29 mouse cellular contexts compared by ENCODE assay signal in the genomic region with DNA sequence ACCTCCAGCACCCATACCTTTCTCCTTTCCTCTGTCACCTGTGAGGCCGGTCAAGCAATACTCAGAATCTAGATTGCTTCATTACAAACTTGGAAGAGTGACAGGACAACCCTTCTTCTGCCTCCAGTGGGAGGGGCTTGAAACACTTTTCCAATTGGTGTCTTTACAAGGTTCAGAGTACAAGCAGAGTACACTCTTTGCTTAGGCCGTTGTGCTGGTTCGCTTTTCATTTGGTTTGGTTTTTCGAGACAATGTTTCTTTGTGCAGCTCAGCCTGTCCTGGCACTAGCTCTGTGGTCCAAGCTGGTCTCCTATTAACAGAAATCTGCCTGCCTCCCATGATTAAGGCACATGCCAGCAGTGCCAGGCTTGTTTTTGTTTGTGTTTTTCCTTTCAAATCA. TPM values are rescaled to one million over a fixed set of nuclear protein-coding genes. Genes with fewer than 3 reads are reported as not detected.
DNase-seq lines count a peak whose midpoint lies in the region; ATAC-seq and TF ChIP-seq lines count a peak whose summit lies in the region.
"Had no signal": no experiment of that assay in that cellular context is flagged by ENCODE, and none has a peak within 500 bp of the region (broad histone marks: within the 10 kb centered on the region; RNA-seq: fewer than 3 reads in every experiment).

No protein-coding gene starts in this region.

- no peak; the same call in 1 of the 2 replicates for ATAC-seq in kidney, embryonic 16.5 days (ENCODE audit: low FRiP score, low TSS enrichment)
- no peak for ATAC-seq in lung, postnatal 0 days
- ATAC-seq: activated CD4-positive, CD25-positive, alpha-beta regulatory T cell, adult 4 months; forebrain, embryonic 15.5 days; midbrain, embryonic 13.5 days had no signal

- DNase-seq in kidney, adult 2 months = peak; percentile 94
- DNase-seq in lung, postnatal 25 days (ENCODE audit: low spot score) = peak; percentile 50
- DNase-seq in lung, postnatal 0 days (ENCODE audit: low spot score) = no peak
- DNase-seq in kidney, postnatal 25 days = peak; percentile 52 to 68
- peak; percentile 40 for DNase-seq in yolk sac, embryonic 10.5 days (ENCODE audit: low spot score)
- no peak for DNase-seq in cerebellum, adult 11 months
- DNase-seq: adrenal gland, postnatal 10 days; cerebellum, adult 8-10 months; cerebellum, postnatal 36 days; layer of hippocampus, postnatal 36 days; lung, postnatal 14 days; retina, postnatal 1 day; right cerebral cortex, postnatal 25 days; spleen, adult 18-20 months; thymus, postnatal 36 days had no signal

- no peak for TF ChIP-seq CTCF in kidney, adult 2 months (conservative IDR thresholded peaks at IDR 0.05; ENCODE audit: insufficient read depth, insufficient read length, low read depth, low read length)
- TF ChIP-seq CTCF in lung, postnatal 0 days (IDR thresholded peaks at IDR 0.05) = no peak

- H3K4me3 ChIP-seq in kidney, adult 2 months (ENCODE audit: insufficient read depth, low read depth, low read length) = no peak overlapping the region
- no peak overlapping the region for H3K4me3 ChIP-seq in kidney, embryonic 16.5 days (ENCODE audit: low read length)
- no peak overlapping the region for H3K4me3 ChIP-seq in lung, postnatal 0 days (ENCODE audit: low read depth, low read length)
- H3K4me3 ChIP-seq: forebrain, embryonic 15.5 days; heart, embryonic 10.5 days; hindbrain, embryonic 15.5 days; megakaryocyte, embryonic 14.5 days; midbrain, embryonic 13.5 days had no signal

- no peak for TF ChIP-seq EP300 in lung, postnatal 0 days (IDR thresholded peaks at IDR 0.05)

- no peaks in the 10 kb centered on the region for H3K27me3 ChIP-seq in kidney, adult 2 months (replicated peaks; ENCODE audit: control insufficient read depth, insufficient read depth, low read length)
- no peaks in the 10 kb centered on the region for H3K27me3 ChIP-seq in kidney, embryonic 16.5 days (ENCODE audit: insufficient read depth, low read length)
- H3K27me3 ChIP-seq in lung, postnatal 0 days (replicated peaks; ENCODE audit: insufficient read depth, low read length) = no peaks in the 10 kb centered on the region
- H3K27me3 ChIP-seq: forebrain, embryonic 15.5 days; hindbrain, embryonic 15.5 days; megakaryocyte, embryonic 14.5 days; midbrain, embryonic 13.5 days had no signal

- H3K4me2 ChIP-seq in kidney, embryonic 16.5 days (replicated peaks; ENCODE audit: low read depth, low read length) = no peak overlapping the region
- H3K4me2 ChIP-seq in lung, postnatal 0 days (replicated peaks; ENCODE audit: low read depth, low read length) = no peak overlapping the region
- H3K4me2 ChIP-seq: forebrain, embryonic 15.5 days; hindbrain, embryonic 15.5 days; midbrain, embryonic 13.5 days had no signal

- WGBS in kidney, adult 2 months = 36% methylated on average over 4 of the region's 4 CpGs
- 89% methylated on average over 4 of the region's 4 CpGs for WGBS in kidney, embryonic 16.5 days
- WGBS in lung, postnatal 0 days = 73% methylated on average over 4 of the region's 4 CpGs

- H3K9me3 ChIP-seq in kidney, embryonic 16.5 days (ENCODE audit: low read length) = no peaks in the 10 kb centered on the region
- H3K9me3 ChIP-seq in lung, postnatal 0 days (ENCODE audit: low read length) = no peaks in the 10 kb centered on the region
- H3K9me3 ChIP-seq: forebrain, embryonic 15.5 days; heart, embryonic 10.5 days; hindbrain, embryonic 15.5 days; midbrain, embryonic 13.5 days had no signal

- peaks cover 38% of the 10 kb centered on the region for H3K4me1 ChIP-seq in kidney, adult 2 months (ENCODE audit: control insufficient read depth, insufficient read depth, low read length)
- H3K4me1 ChIP-seq in kidney, embryonic 16.5 days (ENCODE audit: insufficient read depth, low read length) = no peaks in the 10 kb centered on the region
- H3K4me1 ChIP-seq in lung, postnatal 0 days (ENCODE audit: insufficient read depth, low read depth, low read length) = no peaks in the 10 kb centered on the region
- H3K4me1 ChIP-seq: forebrain, embryonic 15.5 days; hindbrain, embryonic 15.5 days; megakaryocyte, embryonic 14.5 days; midbrain, embryonic 13.5 days had no signal

- H3K9ac ChIP-seq in kidney, embryonic 16.5 days (replicated peaks; ENCODE audit: low read length) = no peak overlapping the region
- H3K9ac ChIP-seq in lung, postnatal 0 days (replicated peaks; ENCODE audit: low read depth) = no peak overlapping the region
- H3K9ac ChIP-seq: forebrain, embryonic 15.5 days; hindbrain, embryonic 15.5 days; liver, embryonic 14.5 days; midbrain, embryonic 13.5 days had no signal

- no peak for TF ChIP-seq POLR2A in kidney, adult 2 months (IDR thresholded peaks at IDR 0.05; ENCODE audit: low read depth, low read length)

- H3K36me3 ChIP-seq in kidney, adult 2 months (ENCODE audit: control insufficient read depth, insufficient read depth, low read length) = no peaks in the 10 kb centered on the region
- H3K36me3 ChIP-seq in kidney, embryonic 16.5 days (ENCODE audit: insufficient read depth, low read length) = no peaks in the 10 kb centered on the region
- H3K36me3 ChIP-seq in lung, postnatal 0 days (ENCODE audit: insufficient read depth, low read length) = no peaks in the 10 kb centered on the region
- H3K36me3 ChIP-seq: forebrain, embryonic 15.5 days; heart, embryonic 10.5 days; hindbrain, embryonic 15.5 days; midbrain, embryonic 13.5 days had no signal

- H3K27ac ChIP-seq in kidney, adult 2 months (ENCODE audit: insufficient read depth, low read depth, low read length) = peak overlapping the region; percentile 98
- H3K27ac ChIP-seq in kidney, embryonic 16.5 days (ENCODE audit: low read length) = no peak overlapping the region
- no peak overlapping the region for H3K27ac ChIP-seq in lung, postnatal 0 days (ENCODE audit: low read length)
- H3K27ac ChIP-seq: forebrain, embryonic 15.5 days; heart, embryonic 10.5 days; hindbrain, embryonic 15.5 days; liver, embryonic 14.5 days; midbrain, embryonic 13.5 days had no signal

RNA-seq across cellular contexts. Expression of gene Kng2, which starts 10.0 kb away (rescaled TPM):
- polyA plus RNA-seq in kidney, adult 2 months (2012; rRNA removed) = 173 and 180 TPM in 2 replicates
- polyA plus RNA-seq in kidney, embryonic 16.5 days (2015; fragmentation: Nextera tagmentation; extraction: Ambion mirVana) = 23.5 and 29.9 TPM in 2 replicates
- polyA plus RNA-seq in lung, postnatal 0 days (2015; fragmentation: Nextera tagmentation; extraction: Ambion mirVana) = 0.42 and 1.0 TPM in 2 replicates
- polyA plus RNA-seq: activated CD4-positive, CD25-positive, alpha-beta regulatory T cell, adult 4 months; C2C12; embryonic facial prominence, embryonic 14.5 days; forebrain, embryonic 15.5 days; hindbrain, embryonic 15.5 days; intestine, embryonic 14.5 days; limb, embryonic 11.5 days; midbrain, embryonic 13.5 days; testis, adult 2 months had no signal

RNA-seq across cellular contexts. Expression of gene Kng1, which starts 18.4 kb away (rescaled TPM):
- 0.41 and 0.43 TPM in 2 replicates for polyA plus RNA-seq in kidney, adult 2 months (2012; rRNA removed)
- polyA plus RNA-seq in kidney, embryonic 16.5 days (2015; fragmentation: Nextera tagmentation; extraction: Ambion mirVana) = 2.4 and 3.6 TPM in 2 replicates
- 0.47 and 0.74 TPM in 2 replicates for polyA plus RNA-seq in lung, postnatal 0 days (2015; fragmentation: Nextera tagmentation; extraction: Ambion mirVana)
- polyA plus RNA-seq: C2C12; forebrain, embryonic 15.5 days; intestine, embryonic 14.5 days; neural tube, embryonic 11.5 days; testis, adult 2 months had no signal

Comparison
In these comparisons a context has a peak if more than half of its experiments do, and no peak if none do; other contexts are left out.
1. DNase-seq: peak in kidney, adult 2 months (single experiment), lung, postnatal 25 days (single experiment), kidney, postnatal 25 days (2 of 2) and yolk sac, embryonic 10.5 days (single experiment); none in lung, postnatal 0 days (single experiment) and cerebellum, adult 11 months (single experiment).
2. RNA of gene Kng2, which starts 10.0 kb away (polyA plus RNA-seq): 173 to 180 TPM in kidney, adult 2 months and 23.5 to 29.9 TPM in kidney, embryonic 16.5 days; 0.42 to 1.0 TPM in lung, postnatal 0 days; every median in the first group is over 10 times any median in the second.